ENCODE assay signal across 7 mouse cellular contexts in genomic region chr14:78848477-78848876, GRCm38 (mm10). TPM values are rescaled to one million over a fixed set of nuclear protein-coding genes. Genes with fewer than 3 reads are reported as not detected.
DNase-seq lines count a peak whose midpoint lies in the region; ATAC-seq and TF ChIP-seq lines count a peak whose summit lies in the region.

No protein-coding gene starts in this region.

- no peaks in the 10 kb centered on the region; the same call in 1 of the 2 replicates for H3K4me1 ChIP-seq in lung, postnatal 0 days (ENCODE audit: insufficient read depth, low read depth, low read length)
- peaks cover 18% of the 10 kb centered on the region for H3K4me1 ChIP-seq in forebrain, embryonic 13.5 days
- peaks cover 14% of the 10 kb centered on the region for H3K4me1 ChIP-seq in limb, embryonic 13.5 days
- peaks cover 9% of the 10 kb centered on the region for H3K4me1 ChIP-seq in stomach, embryonic 15.5 days

- no peak for TF ChIP-seq CTCF in lung, postnatal 0 days (IDR thresholded peaks at IDR 0.05)

- DNase-seq in lung, postnatal 0 days (ENCODE audit: low spot score) = peak; percentile 49
- no peak for DNase-seq in lung, postnatal 4 days
- DNase-seq in thymus, postnatal 4 days = no peak
- DNase-seq in urinary bladder, postnatal 36 days (ENCODE audit: low spot score in 2 of 2) = no peak

- peak overlapping the region; percentile 71; the same call in 1 of the 2 replicates for H3K9ac ChIP-seq in lung, postnatal 0 days (replicated peaks; ENCODE audit: low read depth)
- peak overlapping the region; percentile 90 for H3K9ac ChIP-seq in forebrain, embryonic 13.5 days
- H3K9ac ChIP-seq in limb, embryonic 13.5 days = peak overlapping the region; percentile 90
- H3K9ac ChIP-seq in stomach, embryonic 15.5 days = peak overlapping the region; percentile 92; the same call in 1 of the 2 replicates

- peak; percentile 33; the same call in 1 of the 2 replicates for ATAC-seq in lung, postnatal 0 days
- ATAC-seq in forebrain, embryonic 13.5 days = no peak; the same call in 1 of the 2 replicates
- no peak for ATAC-seq in limb, embryonic 13.5 days (ENCODE audit: low FRiP score, low read depth)
- ATAC-seq in stomach, embryonic 15.5 days (ENCODE audit: insufficient read depth, low FRiP score, low read depth) = no peak

- H3K4me2 ChIP-seq in lung, postnatal 0 days (replicated peaks; ENCODE audit: low read depth, low read length) = peak overlapping the region; percentile 80
- peak overlapping the region; percentile 73 for H3K4me2 ChIP-seq in forebrain, embryonic 13.5 days
- peak overlapping the region; percentile 74 for H3K4me2 ChIP-seq in limb, embryonic 13.5 days (replicated peaks)
- H3K4me2 ChIP-seq in stomach, embryonic 15.5 days = peak overlapping the region; percentile 76

- H3K9me3 ChIP-seq in lung, postnatal 0 days (ENCODE audit: low read length) = no peaks in the 10 kb centered on the region
- no peaks in the 10 kb centered on the region for H3K9me3 ChIP-seq in forebrain, embryonic 13.5 days (replicated peaks)
- H3K9me3 ChIP-seq in limb, embryonic 13.5 days = no peaks in the 10 kb centered on the region
- no peaks in the 10 kb centered on the region for H3K9me3 ChIP-seq in stomach, embryonic 15.5 days

- peak overlapping the region; percentile 69 for H3K4me3 ChIP-seq in lung, postnatal 0 days (ENCODE audit: low read depth, low read length)
- H3K4me3 ChIP-seq in forebrain, embryonic 13.5 days = peak overlapping the region; percentile 74
- H3K4me3 ChIP-seq in limb, embryonic 13.5 days = peak overlapping the region; percentile 92
- H3K4me3 ChIP-seq in stomach, embryonic 15.5 days (replicated peaks) = peak overlapping the region; percentile 74

- H3K27me3 ChIP-seq in lung, postnatal 0 days (replicated peaks; ENCODE audit: insufficient read depth, low read length) = no peaks in the 10 kb centered on the region
- H3K27me3 ChIP-seq in forebrain, embryonic 13.5 days = no peaks in the 10 kb centered on the region
- no peaks in the 10 kb centered on the region for H3K27me3 ChIP-seq in limb, embryonic 13.5 days
- no peaks in the 10 kb centered on the region for H3K27me3 ChIP-seq in stomach, embryonic 15.5 days (replicated peaks)

- H3K27ac ChIP-seq in lung, postnatal 0 days (ENCODE audit: low read length) = peak overlapping the region; percentile 89
- H3K27ac ChIP-seq in forebrain, embryonic 13.5 days = no peak overlapping the region
- H3K27ac ChIP-seq in limb, embryonic 13.5 days = peak overlapping the region; percentile 81
- peak overlapping the region; percentile 87 for H3K27ac ChIP-seq in stomach, embryonic 15.5 days

- TF ChIP-seq EP300 in lung, postnatal 0 days (IDR thresholded peaks at IDR 0.05) = no peak

- WGBS in lung, postnatal 0 days = 1% methylated on average over 3 of the region's 3 CpGs
- WGBS in forebrain, embryonic 13.5 days = 9% methylated on average over 3 of the region's 3 CpGs
- 6% methylated on average over 3 of the region's 3 CpGs for WGBS in limb, embryonic 13.5 days
- 1% methylated on average over 3 of the region's 3 CpGs for WGBS in stomach, embryonic 15.5 days

- no peaks in the 10 kb centered on the region for H3K36me3 ChIP-seq in lung, postnatal 0 days (ENCODE audit: insufficient read depth, low read length)
- H3K36me3 ChIP-seq in forebrain, embryonic 13.5 days (ENCODE audit: poor library complexity, severe bottlenecking) = no peaks in the 10 kb centered on the region
- no peaks in the 10 kb centered on the region for H3K36me3 ChIP-seq in limb, embryonic 13.5 days
- H3K36me3 ChIP-seq in stomach, embryonic 15.5 days = no peaks in the 10 kb centered on the region

RNA-seq across cellular contexts. Expression of gene Vwa8, which starts 0.4 kb away (rescaled TPM):
- polyA plus RNA-seq in lung, postnatal 0 days (2015; fragmentation: Nextera tagmentation; extraction: Ambion mirVana) = 8.8 and 9.1 TPM in 2 replicates
- polyA plus RNA-seq in forebrain, embryonic 13.5 days (2015; fragmentation: Nextera tagmentation; extraction: Ambion mirVana) = 5.2 and 6.5 TPM in 2 replicates
- polyA plus RNA-seq in limb, embryonic 13.5 days (2015; fragmentation: Nextera tagmentation; extraction: Ambion mirVana) = 10.6 and 11.2 TPM in 2 replicates
- polyA plus RNA-seq in stomach, embryonic 15.5 days (2015; fragmentation: Nextera tagmentation; extraction: Ambion mirVana) = 11.0 and 13.1 TPM in 2 replicates
